Mouse (Mus musculus): ENCODE results near the gene Iqschfp. TPM values are rescaled to one million over a fixed set of nuclear protein-coding genes. Genes with fewer than 3 reads are reported as not detected.

The Iqschfp gene
- polyA plus RNA-seq, 1 experiment from 2014 or later = 0.38 TPM

DNA sequence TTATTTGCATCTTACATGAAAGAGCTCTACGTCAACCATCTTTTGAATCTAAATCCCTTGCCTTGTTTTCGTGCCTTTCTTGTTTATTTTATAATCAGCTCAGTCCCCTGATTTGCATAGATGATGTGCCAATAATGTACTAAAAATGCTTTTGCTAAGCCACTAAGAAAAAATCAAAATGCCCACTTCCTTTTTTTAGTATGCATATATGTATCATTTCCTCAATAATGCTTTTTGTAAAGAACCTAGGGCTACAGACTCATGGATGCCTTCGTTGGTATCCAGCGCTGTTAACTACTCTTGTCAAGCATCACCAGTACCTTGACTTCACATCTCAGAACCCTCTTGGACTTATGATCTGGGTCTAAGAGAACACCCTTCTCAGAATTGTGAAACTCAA lies 741.5 kb downstream of the Iqschfp start:
- Histone ChIP-seq H3K36me3 (replicated peaks) (peaks cover 2% of the 10 kb centered on the region; the same call in 1 of the 2 replicates), H3K4me1 (peaks cover 12% of the 10 kb centered on the region), H3K4me3 (no peak overlapping the region), H3K27ac (no peak overlapping the region), H3K9me3 (no peaks in the 10 kb centered on the region), H3K27me3 (ENCODE audit: poor library complexity, severe bottlenecking) (no peaks in the 10 kb centered on the region)
- WGBS = 91% methylated on average over 4 of the region's 4 CpGs
- no peak for DNase-seq (ENCODE audit: extremely low spot score, low spot score)

DNA sequence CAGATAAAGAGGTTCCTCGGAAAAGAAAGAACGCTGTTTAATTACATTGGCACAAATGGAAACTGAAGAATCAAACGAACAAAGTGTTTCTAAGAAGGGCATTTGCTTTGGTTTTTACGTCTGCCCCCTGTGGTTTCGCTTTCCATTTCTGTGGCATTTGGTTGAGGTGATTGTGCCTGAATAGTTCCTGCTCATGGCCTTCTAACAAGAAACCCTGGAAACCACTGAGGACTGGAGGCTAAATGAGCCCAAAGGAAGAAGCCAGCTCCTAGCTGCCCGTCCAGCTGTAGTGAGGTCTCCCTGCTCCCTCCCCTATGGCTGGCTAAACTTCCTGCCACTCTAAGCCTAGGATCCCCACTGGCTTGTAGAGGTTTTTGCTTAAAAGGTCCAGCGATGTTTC lies 745.9 kb downstream of the Iqschfp start:
- no peaks in the 10 kb centered on the region for H3K36me3 ChIP-seq (replicated peaks)
- WGBS = 20% methylated on average over 7 of the region's 7 CpGs
- peak; percentile 22 for DNase-seq (ENCODE audit: extremely low spot score, low spot score)

DNA sequence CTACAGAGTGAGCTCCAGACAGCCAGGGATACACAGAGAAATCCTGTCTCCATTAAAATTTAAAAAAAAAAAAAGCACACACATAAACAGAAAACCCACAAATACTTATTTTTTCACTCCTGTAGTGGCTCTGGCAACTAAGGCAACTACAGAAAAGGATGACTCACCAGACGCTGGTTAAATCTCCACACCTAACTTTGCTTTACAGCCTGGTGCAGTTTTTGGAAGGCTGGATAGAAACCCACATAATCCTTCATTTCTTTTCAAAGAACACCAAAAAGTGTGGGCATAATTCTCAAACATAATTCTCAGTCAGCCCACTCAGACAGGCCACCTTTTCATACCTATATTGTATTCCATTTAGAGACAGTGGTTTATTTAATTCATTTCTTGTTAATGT lies 746.7 kb downstream of the Iqschfp start:
- Histone ChIP-seq H3K9me3 (no peaks in the 10 kb centered on the region), H3K4me3 (no peak overlapping the region), H3K27me3 (ENCODE audit: poor library complexity, severe bottlenecking) (no peaks in the 10 kb centered on the region), H3K4me1 (peaks cover 12% of the 10 kb centered on the region), H3K36me3 (replicated peaks) (no peaks in the 10 kb centered on the region), H3K27ac (no peak overlapping the region)
- DNase-seq (ENCODE audit: extremely low spot score, low spot score) = no peak
- 90% methylated on average over 1 of the region's 1 CpGs for WGBS

More for the DNA sequence above, 745.9 kb downstream of the Iqschfp start:
- H3K4me3 ChIP-seq = no peak overlapping the region
- H3K27me3 ChIP-seq (ENCODE audit: poor library complexity, severe bottlenecking) = no peaks in the 10 kb centered on the region
- 0 out of 2 replicates have a peak overlapping the region, but pooled peaks have one; percentile 30 for H3K27ac ChIP-seq
- no peaks in the 10 kb centered on the region for H3K9me3 ChIP-seq
- H3K4me1 ChIP-seq = peaks cover 12% of the 10 kb centered on the region

DNA sequence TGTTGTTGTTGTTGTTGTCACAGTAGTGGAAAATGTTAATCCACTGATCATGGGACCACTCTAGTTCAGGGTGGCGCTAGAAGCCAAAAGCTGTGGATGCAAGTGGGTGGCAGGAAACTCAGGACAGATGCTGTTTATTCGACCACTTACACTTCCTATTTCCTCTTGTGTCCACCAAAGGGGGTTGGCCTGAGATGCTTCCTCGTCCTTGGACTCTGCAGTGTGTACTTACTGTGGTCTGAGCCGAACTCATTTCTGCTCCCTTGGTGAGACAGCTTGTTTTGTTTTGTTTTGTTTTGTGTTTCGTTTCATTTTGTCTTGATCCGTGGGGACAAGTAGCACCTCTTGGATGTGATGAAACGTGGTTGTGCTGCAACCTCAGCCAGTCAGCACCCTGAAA lies 750.9 kb downstream of the Iqschfp start:
- Histone ChIP-seq H3K27ac (no peak overlapping the region), H3K4me3 (no peak overlapping the region), H3K9me3 (no peaks in the 10 kb centered on the region), H3K36me3 (replicated peaks) (no peaks in the 10 kb centered on the region), H3K27me3 (ENCODE audit: poor library complexity, severe bottlenecking) (no peaks in the 10 kb centered on the region), H3K4me1 (peaks cover 6% of the 10 kb centered on the region)
- DNase-seq (ENCODE audit: extremely low spot score, low spot score) = no peak
- 85% methylated on average over 7 of the region's 7 CpGs for WGBS

DNA sequence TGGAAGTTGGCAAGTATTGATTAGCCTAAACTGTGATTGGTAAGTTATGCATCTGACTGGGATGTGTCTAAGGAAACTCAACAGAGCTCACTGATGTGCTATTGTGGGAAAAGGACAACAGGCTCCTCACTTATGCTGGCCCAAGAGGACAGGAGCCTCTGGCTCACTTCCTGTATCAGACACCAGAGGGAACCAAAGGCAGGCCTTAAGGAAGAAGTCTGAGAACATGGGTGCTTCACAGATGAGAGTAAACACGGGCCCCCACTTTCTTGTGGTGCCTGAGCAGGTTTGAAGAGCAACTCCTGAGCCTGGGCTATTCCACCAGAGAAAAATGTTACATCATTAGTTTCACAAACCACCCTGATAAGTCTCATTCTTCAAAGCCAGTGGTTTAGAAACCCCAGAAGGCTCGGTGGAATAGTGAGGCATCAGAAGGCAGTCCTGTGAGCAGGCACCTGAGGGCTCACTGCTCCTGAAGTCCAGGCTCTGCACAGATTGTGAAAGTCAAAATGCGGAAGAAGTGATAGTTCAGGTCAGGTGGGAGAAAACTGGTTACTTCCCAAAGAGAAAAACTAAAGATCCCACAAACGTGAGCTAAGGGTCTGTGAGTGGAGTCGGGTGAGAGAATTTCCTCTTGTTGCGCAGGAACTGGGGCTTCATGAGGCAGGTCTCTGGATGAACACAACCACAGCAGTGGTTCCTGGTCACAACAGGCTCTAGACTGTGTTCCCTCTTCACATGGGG lies 754.5 kb downstream of the Iqschfp start:
- H3K27me3 ChIP-seq (ENCODE audit: poor library complexity, severe bottlenecking) = no peaks in the 10 kb centered on the region
- H3K4me1 ChIP-seq = no peaks in the 10 kb centered on the region
- H3K27ac ChIP-seq = no peak overlapping the region
- no peak overlapping the region for H3K4me3 ChIP-seq
- 89% methylated on average over 6 of the region's 6 CpGs for WGBS
- H3K36me3 ChIP-seq (replicated peaks) = no peaks in the 10 kb centered on the region
- no peak for DNase-seq (ENCODE audit: extremely low spot score, low spot score)
- no peaks in the 10 kb centered on the region for H3K9me3 ChIP-seq

DNA sequence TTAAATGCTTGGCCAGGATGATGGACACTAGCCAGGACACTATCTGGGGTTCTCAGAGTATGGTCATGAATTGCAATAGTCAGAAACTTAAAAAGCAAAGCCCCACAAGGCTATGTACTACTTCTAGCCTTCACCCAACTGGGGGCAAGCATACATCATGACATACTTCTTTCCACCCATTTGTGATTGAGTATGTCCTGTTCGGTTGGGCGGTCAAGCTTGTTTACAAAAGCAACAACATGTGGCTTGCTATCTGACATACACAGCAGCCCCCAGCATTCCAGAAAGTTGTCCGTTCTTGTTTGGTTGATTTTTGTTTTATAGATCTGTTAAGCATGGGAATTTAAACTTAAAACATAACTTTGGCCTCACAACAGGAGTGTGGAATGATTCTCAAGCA lies 755.2 kb downstream of the Iqschfp start:
- Histone ChIP-seq H3K36me3 (replicated peaks) (no peaks in the 10 kb centered on the region), H3K4me1 (no peaks in the 10 kb centered on the region), H3K4me3 (no peak overlapping the region), H3K27ac (no peak overlapping the region), H3K9me3 (no peaks in the 10 kb centered on the region), H3K27me3 (ENCODE audit: poor library complexity, severe bottlenecking) (no peaks in the 10 kb centered on the region)
- DNase-seq (ENCODE audit: extremely low spot score, low spot score) = no peak
- WGBS = 91% methylated on average over 3 of the region's 3 CpGs

DNA sequence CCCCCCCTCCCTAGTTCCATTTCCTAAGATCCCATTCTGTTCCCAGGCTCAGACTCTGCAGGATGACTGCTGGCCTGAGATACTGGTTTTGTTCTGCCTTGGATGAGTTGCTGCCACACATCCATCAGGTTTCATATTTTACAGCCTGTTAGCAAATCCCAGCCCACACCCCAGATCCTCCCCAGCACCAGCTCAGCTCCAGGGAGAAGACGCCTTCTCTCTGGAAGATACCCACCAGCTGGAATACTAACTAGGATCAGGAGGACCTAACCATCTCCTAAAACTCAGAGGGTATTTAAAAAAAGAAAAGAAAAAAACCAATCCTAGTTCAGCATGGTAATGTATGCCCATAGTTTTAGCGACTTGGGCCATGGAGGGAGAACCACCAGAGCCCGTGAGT lies 758.2 kb downstream of the Iqschfp start:
- Histone ChIP-seq H3K4me3 (no peak overlapping the region), H3K9me3 (no peaks in the 10 kb centered on the region), H3K4me1 (no peaks in the 10 kb centered on the region), H3K27me3 (ENCODE audit: poor library complexity, severe bottlenecking) (no peaks in the 10 kb centered on the region), H3K27ac (no peak overlapping the region), H3K36me3 (replicated peaks) (no peaks in the 10 kb centered on the region)
- DNase-seq (ENCODE audit: extremely low spot score, low spot score) = no peak
- WGBS = 93% methylated on average over 3 of the region's 3 CpGs

DNA sequence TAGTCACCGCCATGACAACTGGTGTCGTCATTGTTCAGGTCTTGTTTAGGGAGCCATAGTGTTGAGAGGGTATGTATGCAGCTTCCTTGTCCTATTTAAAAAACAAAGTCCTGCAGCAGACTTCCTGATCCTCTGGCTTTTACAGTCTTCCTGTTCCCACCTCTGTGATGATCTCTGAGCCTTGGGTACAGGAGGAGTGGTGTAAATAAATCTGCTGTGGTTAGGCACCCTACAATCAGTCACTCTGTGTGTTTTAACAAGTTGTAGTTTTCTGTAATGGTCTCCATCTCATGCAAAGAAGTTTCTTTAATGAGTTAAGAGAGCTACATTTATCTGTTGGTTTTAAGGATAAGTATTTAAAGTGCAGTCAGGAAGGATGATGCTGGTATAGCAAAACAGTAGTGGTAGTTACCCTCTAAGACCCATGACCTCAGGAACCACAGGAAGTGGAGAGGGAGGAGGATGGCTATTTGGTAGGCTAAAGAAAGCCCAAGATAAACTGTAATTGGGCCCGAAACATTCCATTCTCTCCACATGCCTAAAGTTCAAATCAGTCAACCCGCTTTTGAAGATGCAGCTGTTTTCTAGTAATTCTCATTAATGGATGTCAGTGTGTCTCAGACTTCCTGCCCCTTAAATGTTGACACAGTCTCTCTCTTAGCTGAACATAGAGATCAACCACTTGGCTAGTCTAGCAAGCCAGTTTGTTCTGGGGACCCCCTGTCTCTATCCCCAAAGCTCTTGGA lies 764.7 kb downstream of the Iqschfp start:
- H3K4me1 ChIP-seq = peaks cover 5% of the 10 kb centered on the region; the same call in 1 of the 2 replicates
- H3K9me3 ChIP-seq = no peaks in the 10 kb centered on the region
- no peak for DNase-seq (ENCODE audit: extremely low spot score, low spot score)
- no peak overlapping the region for H3K27ac ChIP-seq
- H3K27me3 ChIP-seq (ENCODE audit: poor library complexity, severe bottlenecking) = no peaks in the 10 kb centered on the region
- H3K4me3 ChIP-seq = no peak overlapping the region
- WGBS = 89% methylated on average over 4 of the region's 4 CpGs
- H3K36me3 ChIP-seq (replicated peaks) = no peaks in the 10 kb centered on the region

DNA sequence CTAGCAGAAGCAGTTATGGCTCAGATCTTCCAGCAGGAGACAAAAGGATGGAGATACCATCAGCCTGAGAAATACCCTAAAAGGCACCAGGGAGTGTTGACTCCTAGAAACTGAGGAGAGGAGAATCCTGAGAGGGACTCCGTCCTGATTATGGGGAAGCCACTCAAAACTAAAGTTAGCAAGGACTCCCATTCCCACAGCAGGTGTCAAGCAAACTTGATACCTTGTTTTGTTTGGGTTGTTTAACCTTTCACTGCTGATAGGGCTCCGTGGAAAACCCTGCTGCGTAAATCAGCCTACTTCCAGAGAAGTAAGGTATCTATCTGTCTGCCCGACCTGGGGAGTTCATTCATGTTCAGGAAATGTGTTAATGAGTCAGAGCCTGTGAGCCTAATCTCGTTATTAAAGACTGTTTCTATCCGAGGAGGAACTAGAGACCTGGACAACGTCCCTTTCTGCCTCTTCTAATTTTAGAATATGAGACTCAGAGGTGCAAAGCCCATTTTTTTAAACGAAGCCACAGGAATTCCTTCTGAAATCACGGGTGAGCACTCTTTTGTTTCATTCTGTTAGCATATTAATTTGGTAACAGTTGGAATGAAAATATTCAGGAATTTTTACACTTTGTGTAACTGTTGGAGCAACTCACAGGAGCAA lies 765.7 kb downstream of the Iqschfp start:
- H3K4me3 ChIP-seq = no peak overlapping the region
- 39% methylated on average over 9 of the region's 9 CpGs for WGBS

DNA sequence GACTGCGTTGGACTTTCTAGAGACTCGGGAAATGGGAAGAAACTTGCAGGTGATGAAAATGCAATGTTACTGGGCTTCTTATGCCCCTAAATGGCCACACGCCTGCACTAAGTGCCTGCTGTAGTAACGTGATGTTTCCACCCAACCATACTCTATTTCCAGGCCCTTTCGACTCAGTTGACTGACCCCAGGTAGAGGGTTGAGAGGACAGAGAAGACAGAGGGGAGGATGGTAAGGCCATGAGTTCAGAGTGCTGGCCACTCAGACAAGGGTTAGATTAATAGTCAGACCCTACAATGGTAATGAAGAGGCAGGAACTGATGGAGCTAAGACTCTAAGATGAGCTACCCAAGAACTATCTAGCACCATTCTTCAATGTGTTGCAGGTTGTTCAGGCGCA lies 768.0 kb downstream of the Iqschfp start:
- no peak for DNase-seq (ENCODE audit: extremely low spot score, low spot score)
- Histone ChIP-seq H3K27me3 (ENCODE audit: poor library complexity, severe bottlenecking) (no peaks in the 10 kb centered on the region), H3K27ac (no peak overlapping the region), H3K4me1 (peaks cover 5% of the 10 kb centered on the region; the same call in 1 of the 2 replicates), H3K9me3 (no peaks in the 10 kb centered on the region), H3K4me3 (no peak overlapping the region), H3K36me3 (replicated peaks) (no peaks in the 10 kb centered on the region)
- WGBS = 97% methylated on average over 6 of the region's 6 CpGs

More for the DNA sequence above, 765.7 kb downstream of the Iqschfp start:
- Histone ChIP-seq H3K4me1 (peaks cover 5% of the 10 kb centered on the region; the same call in 1 of the 2 replicates), H3K27ac (no peak overlapping the region), H3K9me3 (no peaks in the 10 kb centered on the region), H3K27me3 (ENCODE audit: poor library complexity, severe bottlenecking) (no peaks in the 10 kb centered on the region), H3K36me3 (replicated peaks) (no peaks in the 10 kb centered on the region)
- DNase-seq (ENCODE audit: extremely low spot score, low spot score) = no peak

DNA sequence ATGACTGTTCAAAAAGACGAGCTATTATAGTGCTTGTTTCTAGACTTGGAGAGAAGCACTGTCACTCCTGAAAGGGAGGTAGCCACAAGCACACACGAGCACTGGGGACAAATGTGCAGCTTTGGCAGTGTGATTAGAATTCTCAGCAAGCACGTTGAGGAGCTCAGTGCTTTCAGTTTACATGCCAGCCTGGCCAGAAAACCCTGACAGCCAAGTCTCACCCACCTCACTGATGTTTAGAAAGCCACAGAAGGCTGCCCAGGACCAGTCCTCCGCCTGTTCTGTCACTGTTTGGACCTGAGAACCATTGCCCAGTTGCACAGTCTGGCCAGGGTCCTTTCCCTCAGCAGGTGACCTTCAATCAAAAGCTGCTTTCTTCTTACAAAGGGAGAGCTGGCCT lies 768.5 kb downstream of the Iqschfp start:
- Histone ChIP-seq H3K9me3 (no peaks in the 10 kb centered on the region), H3K27me3 (ENCODE audit: poor library complexity, severe bottlenecking) (no peaks in the 10 kb centered on the region), H3K4me3 (no peak overlapping the region), H3K4me1 (peaks cover 5% of the 10 kb centered on the region; the same call in 1 of the 2 replicates), H3K36me3 (replicated peaks) (no peaks in the 10 kb centered on the region), H3K27ac (no peak overlapping the region)
- no peak for DNase-seq (ENCODE audit: extremely low spot score, low spot score)
- WGBS = 79% methylated on average over 4 of the region's 4 CpGs

DNA sequence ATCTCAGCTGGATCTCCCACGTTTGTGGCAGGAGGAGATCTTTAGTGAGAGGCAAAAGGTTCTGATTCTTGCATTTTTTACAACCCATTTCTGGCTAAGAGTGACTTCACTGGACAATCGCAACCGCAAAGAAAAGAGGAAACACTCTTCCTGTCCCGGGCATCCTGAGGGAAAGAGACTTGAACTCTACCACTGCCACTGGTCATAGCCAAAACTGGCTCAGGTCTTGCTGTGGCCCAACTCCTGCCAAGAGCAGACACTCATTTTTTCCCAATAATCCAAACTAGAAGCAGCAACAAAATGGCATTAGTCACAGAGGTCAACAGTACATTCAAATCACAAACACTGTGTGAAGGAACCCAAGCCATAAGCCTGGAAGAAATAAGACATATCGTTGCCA lies 770.4 kb downstream of the Iqschfp start:
- no peak for DNase-seq (ENCODE audit: extremely low spot score, low spot score)
- Histone ChIP-seq H3K9me3 (no peaks in the 10 kb centered on the region), H3K27ac (no peak overlapping the region), H3K4me1 (peaks cover 5% of the 10 kb centered on the region; the same call in 1 of the 2 replicates), H3K36me3 (replicated peaks) (no peaks in the 10 kb centered on the region), H3K4me3 (no peak overlapping the region), H3K27me3 (ENCODE audit: poor library complexity, severe bottlenecking) (no peaks in the 10 kb centered on the region)
- 85% methylated on average over 5 of the region's 5 CpGs for WGBS

DNA sequence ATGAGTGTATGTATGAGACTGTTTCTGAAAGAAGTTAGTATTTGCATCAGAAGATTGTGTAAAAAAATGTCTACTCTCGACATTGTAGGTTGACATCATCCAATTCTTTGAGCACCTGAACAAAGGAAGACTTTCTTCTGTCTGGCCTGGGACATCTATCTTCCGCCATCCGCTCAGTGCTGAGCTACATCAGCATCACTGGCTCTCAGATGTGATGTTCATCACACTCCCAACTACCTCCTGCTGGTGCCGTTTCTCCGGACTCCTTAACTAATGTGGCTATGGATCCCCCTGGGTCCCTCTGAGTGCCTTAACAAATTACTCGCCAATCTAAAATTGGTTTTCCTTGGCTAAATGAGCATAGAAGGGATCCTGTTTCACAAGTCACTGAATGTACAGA lies 772.3 kb downstream of the Iqschfp start:
- no peak for DNase-seq (ENCODE audit: extremely low spot score, low spot score)
- no peaks in the 10 kb centered on the region for H3K27me3 ChIP-seq (ENCODE audit: poor library complexity, severe bottlenecking)
- H3K9me3 ChIP-seq = no peaks in the 10 kb centered on the region
- H3K36me3 ChIP-seq (replicated peaks) = no peaks in the 10 kb centered on the region
- no peak overlapping the region for H3K27ac ChIP-seq
- H3K4me3 ChIP-seq = no peak overlapping the region
- 92% methylated on average over 6 of the region's 6 CpGs for WGBS
- H3K4me1 ChIP-seq = no peaks in the 10 kb centered on the region

All from forebrain, embryonic 10.5 days (tissue).